Mouse (Mus musculus) testis, postnatal 14 days (tissue): Measurements from ENCODE around the gene Klhl22.

Source experiments
- DNase-seq: peaks from one replicate; pipeline ENCODE4 v3.0.0; 2021; ENCODE audit warnings: low spot score

Gene Klhl22

DNA sequence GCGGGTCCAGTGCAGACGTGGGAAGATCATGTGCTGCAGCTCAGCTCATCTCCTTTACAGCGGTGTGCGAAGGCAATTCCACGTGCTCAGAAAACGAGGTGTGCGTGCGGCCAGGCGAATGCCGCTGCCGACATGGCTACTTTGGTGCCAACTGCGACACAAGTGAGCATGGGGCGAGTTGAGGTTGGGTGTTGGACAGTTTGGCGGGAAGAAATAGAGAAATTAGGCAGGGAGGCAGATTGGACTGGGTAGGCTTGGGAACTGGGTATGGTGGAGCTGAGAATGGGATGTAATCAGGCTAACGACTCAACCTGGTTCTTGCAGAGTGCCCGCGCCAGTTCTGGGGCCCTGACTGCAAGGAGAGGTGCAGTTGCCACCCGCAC is 43.0 kb downstream of the Klhl22 start:
- DNase-seq, result no peak

- DNase-seq, result no peak
Measured at GRCm38 (mm10) chr16:17802839-17803674, 43.6 kb downstream of the Klhl22 start.

GRCm38 (mm10) chr16:17803675-17804448 is 44.4 kb downstream of the Klhl22 start:
- DNase-seq, result no peak

GRCm38 (mm10) chr16:17804449-17804912 is 45.1 kb downstream of the Klhl22 start:
- no peak for DNase-seq

DNA sequence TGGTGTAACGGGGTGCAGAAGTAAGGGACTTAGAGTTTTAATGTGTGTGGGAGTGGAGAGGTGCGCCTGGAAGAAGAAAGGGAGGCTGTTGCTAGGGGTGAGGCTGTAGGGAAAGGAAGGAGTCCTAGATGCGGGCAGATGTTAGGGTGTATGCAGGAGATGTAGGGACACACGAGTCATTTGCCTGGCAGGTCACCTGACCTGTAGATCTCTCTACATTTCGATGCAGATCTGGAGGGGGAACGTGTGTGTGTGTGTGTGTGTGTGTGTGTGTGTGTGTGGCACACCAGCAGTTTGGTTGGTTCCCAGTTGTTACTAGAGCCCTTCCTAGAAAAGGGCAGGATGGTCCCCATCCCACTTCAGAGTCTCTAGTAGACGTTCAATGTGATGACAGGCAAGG is 45.6 kb downstream of the Klhl22 start:
- no peak for DNase-seq

DNA sequence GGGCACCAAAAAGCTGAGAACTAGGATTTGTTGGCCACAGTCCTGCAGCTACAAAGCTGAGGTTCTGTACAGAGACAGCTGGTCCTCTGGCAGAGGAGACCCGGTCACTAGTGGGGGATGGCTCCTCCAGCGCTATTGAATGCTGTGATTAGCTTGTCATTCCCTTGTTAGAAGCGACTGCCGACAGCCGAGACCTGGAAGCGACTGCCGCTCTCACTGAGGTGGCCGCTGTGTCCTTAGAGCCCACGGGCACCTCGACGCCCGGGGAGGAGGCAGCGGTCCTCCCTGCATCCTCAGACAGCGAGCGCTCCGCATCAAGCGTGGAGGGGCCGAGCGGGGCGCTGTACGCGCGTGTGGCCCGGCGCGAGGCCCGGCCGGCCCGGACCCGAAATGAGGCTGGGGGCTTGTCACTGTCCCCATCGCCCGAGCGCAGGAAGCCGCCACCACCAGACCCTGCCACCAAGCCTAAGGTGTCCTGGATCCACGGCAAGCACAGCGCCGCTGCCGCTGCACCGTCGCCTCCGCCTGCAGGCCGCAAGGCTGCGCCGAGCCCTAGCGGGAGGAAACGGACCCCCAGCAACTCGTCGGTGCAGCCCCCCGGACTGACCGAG is 47.3 kb downstream of the Klhl22 start:
- no peak for DNase-seq

DNA sequence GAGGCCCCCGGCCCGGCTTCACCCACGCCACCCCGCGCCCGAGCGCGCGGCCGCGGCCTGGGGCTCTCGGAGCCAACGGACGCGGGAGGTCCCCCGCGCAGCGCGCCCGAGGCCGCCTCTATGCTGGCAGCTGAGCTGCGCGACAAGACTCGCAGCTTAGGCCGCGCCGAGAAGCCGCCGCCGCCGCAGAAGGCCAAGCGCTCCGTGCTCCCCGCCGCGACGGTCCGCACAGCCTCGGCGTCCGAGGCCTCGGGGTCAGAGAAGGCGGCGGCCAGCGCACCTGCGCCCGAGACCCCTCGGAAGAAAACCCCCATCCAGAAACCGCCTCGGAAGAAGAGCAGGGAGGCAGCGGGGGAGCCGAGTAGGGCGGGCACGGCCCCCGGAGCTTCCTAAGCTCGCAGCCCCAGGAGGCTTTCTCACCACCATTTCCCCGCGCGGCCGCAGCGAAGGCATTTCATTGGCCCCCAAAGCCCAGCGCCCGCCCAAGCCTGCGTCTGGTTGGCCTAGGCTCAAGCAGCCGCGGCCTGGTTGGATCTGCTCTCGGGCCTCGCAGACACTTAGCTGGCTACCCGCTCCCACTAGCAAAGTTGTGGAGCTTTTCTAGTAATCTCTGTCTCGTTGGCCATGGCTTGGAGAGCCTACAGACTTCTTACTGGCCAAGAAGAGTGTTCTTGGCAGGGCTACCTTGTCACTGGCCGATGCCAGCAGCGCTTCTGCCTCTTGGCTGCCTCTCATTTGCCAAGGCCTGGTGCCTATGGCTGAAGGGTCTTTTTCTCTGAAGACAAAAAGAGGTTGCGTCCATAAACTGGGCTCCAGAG is 48.0 kb downstream of the Klhl22 start:
- peak; percentile 89 for DNase-seq

DNA sequence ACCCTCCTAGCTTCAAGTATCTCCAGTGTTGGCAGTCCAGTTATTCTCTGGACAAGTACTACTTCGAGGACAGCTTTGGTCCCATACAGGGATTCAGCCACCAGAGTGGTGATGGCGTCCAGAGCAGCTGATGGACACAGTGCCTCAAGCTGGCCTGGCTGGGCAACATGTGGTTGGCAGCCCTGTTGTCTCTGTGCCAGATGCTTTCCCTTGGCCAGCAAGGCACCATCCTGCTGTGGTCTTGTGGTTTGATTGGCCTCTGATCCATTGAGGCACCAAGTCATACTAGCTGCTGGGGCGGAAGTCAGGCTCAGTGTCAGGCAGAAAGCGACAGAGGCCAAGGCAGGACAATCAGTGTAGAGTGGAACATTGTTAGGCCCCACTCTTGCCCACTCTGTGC is 49.7 kb downstream of the Klhl22 start:
- no peak for DNase-seq

DNA sequence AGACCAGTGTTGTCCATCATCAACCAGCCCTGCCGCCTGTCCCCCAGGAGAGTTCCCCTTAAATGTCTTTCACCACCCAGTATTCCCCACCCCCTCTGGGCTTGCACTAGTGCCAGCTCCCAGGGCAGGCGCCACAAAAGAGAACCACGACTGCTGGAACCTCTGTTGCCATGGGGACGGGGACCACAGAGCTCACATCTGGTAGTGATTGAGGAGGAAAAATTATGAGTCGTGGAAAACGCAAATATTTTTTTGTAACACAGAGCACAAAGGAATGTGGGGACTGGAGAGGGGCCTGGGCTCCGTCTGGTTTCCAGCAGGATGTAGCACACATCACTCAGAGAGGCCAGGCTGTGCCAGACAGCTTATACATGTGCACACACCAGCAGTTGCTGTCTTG is 50.3 kb downstream of the Klhl22 start:
- no peak for DNase-seq

GRCm38 (mm10) chr16:17812120-17812519 is 52.7 kb downstream of the Klhl22 start:
- DNase-seq, result no peak

- DNase-seq, result no peak
Measured at GRCm38 (mm10) chr16:17813173-17813572, 53.8 kb downstream of the Klhl22 start.

DNA sequence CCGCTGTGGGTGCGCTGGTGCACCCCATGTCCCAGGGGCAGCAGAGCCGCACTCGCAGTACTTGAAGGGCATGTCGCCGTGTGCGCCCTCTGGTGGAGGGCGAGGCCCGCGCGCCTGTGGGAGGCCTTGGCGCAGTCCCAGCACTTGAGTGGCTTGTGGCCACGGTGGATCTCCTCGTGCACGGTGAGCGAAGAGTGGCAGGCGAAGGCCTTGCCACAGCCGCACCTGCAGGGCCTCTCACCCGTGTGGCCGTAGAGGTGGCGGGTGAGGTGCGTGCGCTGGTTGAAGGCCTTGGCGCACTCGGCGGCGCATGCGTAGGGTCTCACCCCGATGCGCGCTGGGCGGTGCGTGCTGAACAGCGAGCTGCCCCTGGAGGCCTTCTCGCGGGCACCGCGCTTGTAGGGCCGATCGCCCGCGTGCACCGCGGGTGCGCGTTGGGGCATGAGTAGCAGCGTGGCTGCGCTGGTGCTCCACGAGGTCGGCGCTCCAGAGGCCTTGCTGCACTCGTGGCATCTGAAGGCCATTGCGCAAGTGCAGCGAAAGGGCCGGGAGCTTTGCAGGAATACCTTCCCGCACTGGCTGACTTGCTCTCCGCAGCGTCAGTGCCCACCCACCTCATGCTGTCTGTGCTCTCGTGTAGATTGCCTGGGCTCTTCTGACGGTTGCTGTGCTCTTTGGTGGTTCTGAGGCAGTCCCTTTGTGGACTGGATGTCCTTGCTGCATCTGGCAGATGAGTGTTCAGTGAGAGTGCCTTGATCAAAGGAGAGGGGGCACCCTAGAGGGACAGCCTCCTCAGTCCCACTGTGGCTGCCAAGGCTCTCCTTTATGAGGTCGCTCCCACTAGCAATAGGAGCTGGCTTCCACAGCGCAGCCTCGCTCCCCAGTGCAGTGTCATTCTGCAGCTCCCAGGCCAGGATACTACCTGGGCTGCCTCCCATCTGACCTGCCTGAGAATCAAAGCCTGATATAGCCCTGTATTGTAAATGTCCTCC is 56.3 kb downstream of the Klhl22 start:
- peak; percentile 80 for DNase-seq

DNA sequence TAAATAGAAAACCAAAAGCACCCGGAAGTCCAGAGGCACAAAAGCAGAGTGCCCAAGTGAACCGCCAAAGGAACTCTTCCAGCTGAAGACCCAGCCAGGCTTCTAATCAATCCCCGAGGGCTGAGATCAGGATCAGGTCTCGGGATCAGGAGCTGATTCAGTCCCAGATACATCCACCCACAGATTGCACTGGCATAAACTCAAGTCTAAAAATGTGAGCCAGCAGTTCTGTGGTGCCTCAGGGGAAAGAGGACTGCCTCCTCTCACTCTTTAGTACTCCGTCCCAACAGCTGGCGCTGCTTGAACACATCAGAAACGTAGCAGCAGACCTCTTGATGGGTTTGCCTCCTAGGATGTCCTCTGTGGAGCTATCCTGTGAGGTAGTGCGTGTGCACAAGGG is 57.1 kb downstream of the Klhl22 start:
- no peak for DNase-seq

GRCm38 (mm10) chr16:17826500-17826899 is 67.1 kb downstream of the Klhl22 start:
- DNase-seq, result no peak

- no peak for DNase-seq
Measured at GRCm38 (mm10) chr16:17828229-17828628, 68.8 kb downstream of the Klhl22 start.

DNA sequence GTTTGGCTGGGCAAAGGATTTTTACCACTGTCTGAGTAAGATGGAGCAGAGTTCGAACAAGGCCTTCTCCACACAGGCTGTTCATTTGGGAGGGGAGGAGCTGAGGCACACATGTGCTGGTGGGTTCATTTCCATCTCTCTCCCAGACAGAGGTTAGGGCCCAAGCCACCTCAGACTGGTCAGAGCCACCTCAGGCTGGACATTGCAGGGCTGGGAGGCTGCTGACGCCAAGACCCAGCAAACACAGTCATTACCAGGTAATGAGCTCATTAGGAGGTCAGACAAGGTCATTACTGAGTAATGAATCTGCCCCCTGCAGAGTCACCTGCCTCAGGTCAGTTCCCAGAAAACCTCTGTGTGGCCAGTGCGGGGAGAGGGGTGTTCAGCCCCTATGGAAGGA is 69.4 kb downstream of the Klhl22 start:
- no peak for DNase-seq

GRCm38 (mm10) chr16:17830385-17831178 is 71.2 kb downstream of the Klhl22 start:
- no peak for DNase-seq

GRCm38 (mm10) chr16:17831781-17832180 is 72.4 kb downstream of the Klhl22 start:
- DNase-seq, result no peak

GRCm38 (mm10) chr16:17832821-17833220 is 73.4 kb downstream of the Klhl22 start, which contains the start of gene B830017H08Rik:
Gene B830017H08Rik (plus strand): TSS chr16:17833121.
- no peak for DNase-seq

GRCm38 (mm10) chr16:17833321-17833680 is 73.9 kb downstream of the Klhl22 start:
- peak; percentile 46 for DNase-seq
